In the genomic region with DNA sequence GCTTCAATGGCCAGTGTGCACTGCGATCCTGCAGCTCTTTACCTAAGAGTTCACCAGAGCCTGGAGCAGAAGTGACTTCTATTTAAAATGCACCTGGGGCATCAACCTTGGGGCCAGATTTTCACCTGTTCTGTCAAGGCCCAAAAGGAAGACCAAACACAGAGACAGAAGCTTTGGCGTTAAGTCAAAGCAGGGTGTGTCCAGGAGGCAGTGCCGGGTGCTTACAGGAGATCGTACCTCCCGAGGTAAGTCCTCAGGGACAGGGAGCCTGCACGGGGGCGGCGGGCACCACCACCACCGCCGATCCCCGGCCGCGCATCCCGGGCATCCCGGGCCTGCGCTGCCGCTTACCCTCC, we compare ENCODE assay signal across 8 mouse cellular contexts. TPM values are rescaled to one million over a fixed set of nuclear protein-coding genes. Genes with fewer than 3 reads are reported as not detected.
DNase-seq lines count a peak whose midpoint lies in the region; ATAC-seq and TF ChIP-seq lines count a peak whose summit lies in the region.

No protein-coding gene starts in this region.

- no peak for TF ChIP-seq RAD21 in MEL (IDR thresholded peaks at IDR 0.05; ENCODE audit: low read depth, low read length)

- intact Hi-C loops in heart, postnatal 10 days (cut with DNase I): loop anchor here (1.0 to 5.0 kb wide), 3 partner anchors 47 to 209 kb away; a partner anchor contains a TSS

- WGBS in heart, embryonic 16.5 days: 0% methylated on average over 17 of the region's 17 CpGs
- under 1% methylated on average over 17 of the region's 17 CpGs for WGBS in forebrain, embryonic 15.5 days
- under 1% methylated on average over 16 of the region's 17 CpGs for WGBS in lung, postnatal 0 days

- peak overlapping the region; percentile 93 for H3K9ac ChIP-seq in heart, embryonic 16.5 days (ENCODE audit: low read length)
- peak overlapping the region; percentile 93 for H3K9ac ChIP-seq in MEL (ENCODE audit: control insufficient read depth, low read depth, low read length, poor library complexity, severe bottlenecking)
- peak overlapping the region; percentile 91 for H3K9ac ChIP-seq in forebrain, embryonic 15.5 days (replicated peaks)
- peak overlapping the region; percentile 55 for H3K9ac ChIP-seq in lung, postnatal 0 days (replicated peaks; ENCODE audit: low read depth)

- ATAC-seq in heart, embryonic 16.5 days (replicated peaks; ENCODE audit: extremely low read depth, insufficient read depth, low FRiP score): no peak; the same call in 1 of the 2 replicates
- ATAC-seq in forebrain, embryonic 15.5 days (replicated peaks): 0 out of 2 replicates have a peak, but pooled peaks have one; percentile 0
- ATAC-seq in lung, postnatal 0 days: no peak

- no peak for TF ChIP-seq CTCF in MEL (IDR thresholded peaks at IDR 0.05 in 2 of 3, conservative IDR thresholded peaks at IDR 0.05 in 1 of 3; ENCODE audit: control insufficient read depth in 1 of 3, insufficient read depth in 1 of 3, low read depth in 2 of 3, low read length in 3 of 3, poor library complexity in 1 of 3, severe bottlenecking in 1 of 3)
- TF ChIP-seq CTCF in lung, postnatal 0 days (IDR thresholded peaks at IDR 0.05): no peak

- peak overlapping the region; percentile 95 for H3K4me2 ChIP-seq in heart, embryonic 16.5 days (ENCODE audit: low read depth, low read length)
- peak overlapping the region; percentile 54 for H3K4me2 ChIP-seq in forebrain, embryonic 15.5 days (replicated peaks)
- peak overlapping the region; percentile 74 for H3K4me2 ChIP-seq in lung, postnatal 0 days (replicated peaks; ENCODE audit: low read depth, low read length)

- peaks cover 31% of the 10 kb centered on the region for H3K79me2 ChIP-seq in MEL (ENCODE audit: control insufficient read depth, insufficient read depth, low read length, poor library complexity)

- no peaks in the 10 kb centered on the region for H3K9me3 ChIP-seq in heart, embryonic 16.5 days (replicated peaks; ENCODE audit: control insufficient read depth, low read length)
- H3K9me3 ChIP-seq in MEL (replicated peaks; ENCODE audit: insufficient read depth, low read length): no peaks in the 10 kb centered on the region
- H3K9me3 ChIP-seq in forebrain, embryonic 15.5 days: no peaks in the 10 kb centered on the region
- H3K9me3 ChIP-seq in lung, postnatal 0 days (ENCODE audit: low read length): no peaks in the 10 kb centered on the region

- no peaks in the 10 kb centered on the region for H3K36me3 ChIP-seq in heart, embryonic 16.5 days (ENCODE audit: control insufficient read depth, insufficient read depth)
- H3K36me3 ChIP-seq in MEL (ENCODE audit: control insufficient read depth in 1 of 2, insufficient read depth in 2 of 2, low read length in 2 of 2): peaks cover 4 to 26% of the 10 kb centered on the region in 2 experiments; a peak in 3 of 4 replicates
- H3K36me3 ChIP-seq in forebrain, embryonic 15.5 days: 0 out of 2 replicates have a peak, but pooled peaks cover 2% of the 10 kb centered on the region
- H3K36me3 ChIP-seq in lung, postnatal 0 days (ENCODE audit: insufficient read depth, low read length): no peaks in the 10 kb centered on the region

- DNase-seq in heart, postnatal 10 days: no peak
- DNase-seq in MEL (ENCODE audit: low read depth, low spot score): no peak
- no peak for DNase-seq in lung, postnatal 0 days (ENCODE audit: low spot score)
- no peak for DNase-seq in thymus, postnatal 36 days
- no peak for DNase-seq in MN1 (ENCODE audit: low spot score)
- no peak for DNase-seq in urinary bladder, adult 2 months (ENCODE audit: low spot score)

- H3K27me3 ChIP-seq in heart, embryonic 16.5 days (ENCODE audit: control insufficient read depth, insufficient read depth, low read length): no peaks in the 10 kb centered on the region
- no peaks in the 10 kb centered on the region for H3K27me3 ChIP-seq in MEL (ENCODE audit: control insufficient read depth in 1 of 2, insufficient read depth in 2 of 2, low read length in 2 of 2)
- no peaks in the 10 kb centered on the region for H3K27me3 ChIP-seq in forebrain, embryonic 15.5 days
- H3K27me3 ChIP-seq in lung, postnatal 0 days (replicated peaks; ENCODE audit: insufficient read depth, low read length): no peaks in the 10 kb centered on the region

- peak overlapping the region; percentile 88 for H3K27ac ChIP-seq in heart, embryonic 16.5 days (ENCODE audit: low read length)
- peak overlapping the region; percentile 55; the same call in 1 of the 2 replicates for H3K27ac ChIP-seq in MEL (ENCODE audit: control insufficient read depth, low read depth, low read length)
- peak overlapping the region; percentile 96 for H3K27ac ChIP-seq in forebrain, embryonic 15.5 days (replicated peaks)
- H3K27ac ChIP-seq in lung, postnatal 0 days (ENCODE audit: low read length): peak overlapping the region; percentile 91

- H3K4me3 ChIP-seq in heart, embryonic 16.5 days (ENCODE audit: low read length): peak overlapping the region; percentile 89
- H3K4me3 ChIP-seq in MEL (ENCODE audit: control insufficient read depth in 1 of 2, insufficient read depth in 1 of 2, low read depth in 2 of 2, low read length in 2 of 2): peak overlapping the region; percentile 85 to 94
- H3K4me3 ChIP-seq in forebrain, embryonic 15.5 days: peak overlapping the region; percentile 92
- H3K4me3 ChIP-seq in lung, postnatal 0 days (ENCODE audit: low read depth, low read length): peak overlapping the region; percentile 82

- peaks cover 15% of the 10 kb centered on the region for H3K4me1 ChIP-seq in heart, embryonic 16.5 days (ENCODE audit: control insufficient read depth, insufficient read depth, low read length)
- H3K4me1 ChIP-seq in MEL (ENCODE audit: control insufficient read depth in 1 of 2, insufficient read depth in 2 of 2, low read length in 2 of 2): peaks cover 10 to 13% of the 10 kb centered on the region in 2 experiments
- H3K4me1 ChIP-seq in forebrain, embryonic 15.5 days: peaks cover 26% of the 10 kb centered on the region
- peaks cover 6% of the 10 kb centered on the region; the same call in 1 of the 2 replicates for H3K4me1 ChIP-seq in lung, postnatal 0 days (ENCODE audit: insufficient read depth, low read depth, low read length)

- TF ChIP-seq EP300 in MEL (IDR thresholded peaks at IDR 0.05; ENCODE audit: low read depth in 1 of 2, low read length in 2 of 2): no peak
- TF ChIP-seq EP300 in lung, postnatal 0 days (IDR thresholded peaks at IDR 0.05): no peak

- no peak for TF ChIP-seq POLR2A in MEL (IDR thresholded peaks at IDR 0.05; ENCODE audit: control insufficient read depth in 1 of 2, insufficient read depth in 1 of 2, low read depth in 1 of 2, low read length in 2 of 2, poor library complexity in 1 of 2)

TF ChIP-seq in MEL, 35 proteins besides CTCF, POLR2A, EP300 and RAD21 (continues in another document):
- TF ChIP-seq GATA1 (IDR thresholded peaks at IDR 0.05; ENCODE audit: low read depth, low read length) (no peak), USF1 (IDR thresholded peaks at IDR 0.05; ENCODE audit: low read depth, low read length) (no peak), HCFC1 (IDR thresholded peaks at IDR 0.05; ENCODE audit: low read depth, low read length) (no peak), KAT2A (conservative IDR thresholded peaks at IDR 0.05; ENCODE audit: low read depth, low read length) (no peak), USF2 (IDR thresholded peaks at IDR 0.05; ENCODE audit: borderline replicate concordance in 1 of 2, insufficient read depth in 1 of 2, low read depth in 1 of 2, low read length in 2 of 2) (no peak), CHD2 (IDR thresholded peaks at IDR 0.05; ENCODE audit: low read length) (no peak), POLR2AphosphoS2 (IDR thresholded peaks at IDR 0.05; ENCODE audit: low read length) (no peak)

RNA-seq across cellular contexts. Expression of a gene that starts 0.5 kb away (rescaled TPM):
- 23.8 and 31.6 TPM in 2 replicates for polyA plus RNA-seq in heart, embryonic 16.5 days (2015; fragmentation: Nextera tagmentation; extraction: Ambion mirVana)
- total RNA-seq in heart, postnatal 10 days (2021): 10 to 100 TPM; 18.1 to 18.9 TPM
- total RNA-seq in MEL (2012; rRNA removed): 52.4 and 65.0 TPM in 2 replicates
- 100 to 1,000 TPM in 1 of 2 experiments, not detected in 1; 107 TPM for polyA plus RNA-seq in MEL (2012; ENCODE audit: insufficient read depth in 1 of 2, insufficient read length in 2 of 2, low read depth in 1 of 2, low replicate concordance in 2 of 2, missing spikeins in 1 of 2)
- polyA plus RNA-seq in forebrain, embryonic 15.5 days (2015; fragmentation: Nextera tagmentation; extraction: Ambion mirVana): 87.1 and 89.2 TPM in 2 replicates
- 24.7 and 25.7 TPM in 2 replicates for polyA plus RNA-seq in lung, postnatal 0 days (2015; fragmentation: Nextera tagmentation; extraction: Ambion mirVana)
- polyA plus RNA-seq in urinary bladder, adult 2 months (2012; rRNA removed): 28.6 and 37.2 TPM in 2 replicates

RNA-seq across cellular contexts. Expression of a gene that starts 47.2 kb away (rescaled TPM):
- 3.1 and 4.0 TPM in 2 replicates for polyA plus RNA-seq in heart, embryonic 16.5 days (2015; fragmentation: Nextera tagmentation; extraction: Ambion mirVana)
- 1 to 10 TPM; 3.1 to 3.5 TPM for total RNA-seq in heart, postnatal 10 days (2021)
- 1.4 and 1.7 TPM in 2 replicates for total RNA-seq in MEL (2012; rRNA removed)
- polyA plus RNA-seq in MEL (2012; ENCODE audit: insufficient read depth in 1 of 2, insufficient read length in 2 of 2, low read depth in 1 of 2, low replicate concordance in 2 of 2, missing spikeins in 1 of 2): 1 to 10 TPM in 1 of 2 experiments, not detected in 1; 3.0 TPM
- polyA plus RNA-seq in forebrain, embryonic 15.5 days (2015; fragmentation: Nextera tagmentation; extraction: Ambion mirVana): 4.8 and 5.5 TPM in 2 replicates
- 6.3 and 7.1 TPM in 2 replicates for polyA plus RNA-seq in lung, postnatal 0 days (2015; fragmentation: Nextera tagmentation; extraction: Ambion mirVana)
- 10.1 and 12.2 TPM in 2 replicates for polyA plus RNA-seq in urinary bladder, adult 2 months (2012; rRNA removed)

RNA-seq across cellular contexts. Expression of a gene that starts 56.4 kb away (rescaled TPM):
- polyA plus RNA-seq in heart, embryonic 16.5 days (2015; fragmentation: Nextera tagmentation; extraction: Ambion mirVana): 0.92 and 1.2 TPM in 2 replicates
- total RNA-seq in heart, postnatal 10 days (2021): 1 to 10 TPM; 5.1 to 5.5 TPM
- total RNA-seq in MEL (2012; rRNA removed): 1.8 and 2.4 TPM in 2 replicates
- polyA plus RNA-seq in MEL (2012; ENCODE audit: insufficient read depth in 1 of 2, insufficient read length in 2 of 2, low read depth in 1 of 2, low replicate concordance in 2 of 2, missing spikeins in 1 of 2): 1 to 10 TPM in 1 of 2 experiments, not detected in 1; 1.8 TPM
- 0.78 and 1.0 TPM in 2 replicates for polyA plus RNA-seq in forebrain, embryonic 15.5 days (2015; fragmentation: Nextera tagmentation; extraction: Ambion mirVana)
- 0.76 and 0.82 TPM in 2 replicates for polyA plus RNA-seq in lung, postnatal 0 days (2015; fragmentation: Nextera tagmentation; extraction: Ambion mirVana)
- polyA plus RNA-seq in urinary bladder, adult 2 months (2012; rRNA removed): 17.8 and 20.4 TPM in 2 replicates

RNA-seq across cellular contexts. Expression of a gene that starts 59.3 kb away (rescaled TPM):
- polyA plus RNA-seq in heart, embryonic 16.5 days (2015; fragmentation: Nextera tagmentation; extraction: Ambion mirVana): 7.9 and 8.0 TPM in 2 replicates
- 1 to 10 TPM; 7.8 to 8.3 TPM for total RNA-seq in heart, postnatal 10 days (2021)
- total RNA-seq in MEL (2012; rRNA removed): 22.2 and 30.2 TPM in 2 replicates
- polyA plus RNA-seq in MEL (2012; ENCODE audit: insufficient read depth in 1 of 2, insufficient read length in 2 of 2, low read depth in 1 of 2, low replicate concordance in 2 of 2, missing spikeins in 1 of 2): 10 to 100 TPM in 1 of 2 experiments, not detected in 1; 32.0 TPM
- 10.0 and 10.7 TPM in 2 replicates for polyA plus RNA-seq in forebrain, embryonic 15.5 days (2015; fragmentation: Nextera tagmentation; extraction: Ambion mirVana)
- 22.5 and 23.1 TPM in 2 replicates for polyA plus RNA-seq in lung, postnatal 0 days (2015; fragmentation: Nextera tagmentation; extraction: Ambion mirVana)
- 17.5 and 18.3 TPM in 2 replicates for polyA plus RNA-seq in urinary bladder, adult 2 months (2012; rRNA removed)
